27 mouse cellular contexts compared by ENCODE assay signal in the genomic region with DNA sequence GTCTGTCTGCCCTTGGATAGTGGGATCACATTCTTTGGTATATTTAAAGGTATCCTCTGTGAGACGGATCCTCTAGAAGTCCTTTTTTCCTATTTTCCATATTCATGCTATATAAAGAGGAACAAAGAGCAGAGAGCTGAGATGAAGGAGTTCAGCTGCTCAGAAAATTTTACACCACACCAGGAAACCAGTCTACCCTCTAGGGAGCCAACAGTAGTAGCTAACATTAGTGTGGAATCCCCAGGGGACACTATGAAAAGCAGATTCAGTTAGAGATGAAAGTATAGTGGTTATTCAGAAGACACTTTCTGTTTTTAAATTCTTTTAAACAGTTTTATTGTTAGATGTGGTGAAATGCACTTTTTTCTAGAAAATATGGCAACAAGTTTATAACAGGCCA.
"Had no signal": no experiment of that assay in that cellular context is flagged by ENCODE, and none has a peak within 500 bp of the region (broad histone marks: within the 10 kb centered on the region; RNA-seq: fewer than 3 reads in every experiment).

No protein-coding gene starts in this region.

- ATAC-seq: hindbrain, postnatal 0 days; intestine, embryonic 16.5 days; liver, embryonic 12.5 days had no signal

- H3K9me3 ChIP-seq: heart, embryonic 13.5 days; heart, embryonic 15.5 days; hindbrain, embryonic 13.5 days; hindbrain, embryonic 15.5 days; kidney, embryonic 15.5 days; limb, embryonic 10.5 days; liver, embryonic 12.5 days had no signal

- H3K4me2 ChIP-seq: heart, embryonic 11.5 days; heart, embryonic 13.5 days; heart, embryonic 15.5 days; hindbrain, embryonic 13.5 days; hindbrain, embryonic 15.5 days; kidney, embryonic 15.5 days; limb, embryonic 12.5 days; liver, embryonic 12.5 days had no signal

- H3K27ac ChIP-seq: heart, adult 2 months; heart, embryonic 13.5 days; heart, embryonic 15.5 days; hindbrain, embryonic 13.5 days; hindbrain, embryonic 15.5 days; hindbrain, postnatal 0 days; kidney, embryonic 15.5 days; kidney, postnatal 0 days; left cerebral cortex, adult 2 months; limb, embryonic 10.5 days; limb, embryonic 12.5 days; liver, embryonic 12.5 days had no signal

- H3K9ac ChIP-seq: heart, embryonic 13.5 days; heart, embryonic 15.5 days; hindbrain, embryonic 13.5 days; hindbrain, embryonic 15.5 days; kidney, embryonic 15.5 days; limb, embryonic 12.5 days; liver, embryonic 12.5 days had no signal

- DNase-seq: gastrocnemius, postnatal 14 days; gastrocnemius, postnatal 36 days; heart, adult 11 months; heart, adult 2 months; heart, postnatal 14 days; heart, postnatal 36 days; kidney, adult 11 months; kidney, adult 2 months; kidney, adult 9 months; kidney, postnatal 14 days; kidney, postnatal 36 days; layer of hippocampus, adult 9-11 months; layer of hippocampus, postnatal 36 days; liver had no signal

- H3K36me3 ChIP-seq: heart, embryonic 13.5 days; heart, embryonic 15.5 days; hindbrain, embryonic 13.5 days; hindbrain, embryonic 15.5 days; kidney, embryonic 15.5 days; limb, embryonic 10.5 days; limb, embryonic 12.5 days; liver, embryonic 12.5 days had no signal

- H3K4me3 ChIP-seq: heart, adult 2 months; heart, embryonic 13.5 days; heart, embryonic 15.5 days; hindbrain, embryonic 13.5 days; hindbrain, embryonic 15.5 days; kidney, embryonic 15.5 days; left cerebral cortex, adult 2 months; limb, embryonic 10.5 days; limb, embryonic 12.5 days; liver, embryonic 12.5 days had no signal

- H3K4me1 ChIP-seq: heart, embryonic 13.5 days; heart, embryonic 15.5 days; hindbrain, embryonic 13.5 days; hindbrain, embryonic 15.5 days; kidney, embryonic 15.5 days; limb, embryonic 10.5 days; limb, embryonic 12.5 days; liver, embryonic 12.5 days had no signal

- H3K27me3 ChIP-seq: heart, embryonic 13.5 days; heart, embryonic 15.5 days; hindbrain, embryonic 13.5 days; hindbrain, embryonic 15.5 days; kidney, embryonic 15.5 days; limb, embryonic 12.5 days; liver, embryonic 12.5 days had no signal
